Mouse (Mus musculus) hematopoietic stem cell, adult 5-6 weeks (primary cell): ENCODE results near the gene Mfap1b. TPM values are rescaled to one million over a fixed set of nuclear protein-coding genes. Genes with fewer than 3 reads are reported as not detected.

ENCODE experiments used
- ATAC-seq, 2 experiments: fragments of 125-278 bp in 1 of 2; replicated peaks in 1 of 2; 2 replicates each; pipeline ENCODE4 v1.8.0; 2016 to 2017; ENCODE audit warnings: inconsistent platforms in 2 of 2, mild to moderate bottlenecking in 2 of 2, moderate number of reproducible peaks in 2 of 2, low read depth in 1 of 2, moderate TSS enrichment in 1 of 2; ENCODE audit not compliant: low FRiP score in 2 of 2, poor library complexity in 2 of 2, severe bottlenecking in 2 of 2, insufficient read depth in 1 of 2, low TSS enrichment in 1 of 2
- total RNA-seq: library from RNA; stranded (forward); fragments of 172-1452, 232-1000 nt; gene quantifications from 2 replicates; pipeline ENCODE4 v1.2.3, GENCODE M21; 2017

Gene Mfap1b
- total RNA-seq, 1 experiment from 2014 or later = 56.7 TPM

GRCm38 (mm10) chr2:121446506-121446905 lies 27.4 kb downstream of the Mfap1b start:
- no peak for ATAC-seq

- no peak for ATAC-seq
Measured at GRCm38 (mm10) chr2:121445117-121445516, 28.8 kb downstream of the Mfap1b start.

- no peak for ATAC-seq
Measured at GRCm38 (mm10) chr2:121444178-121444577, 29.7 kb downstream of the Mfap1b start, which contains the start of gene Ell3. Gene Ell3 (minus strand): TSS chr2:121444278.

- ATAC-seq = no peak
Measured at GRCm38 (mm10) chr2:121443068-121443349, 30.9 kb downstream of the Mfap1b start.

- peak; percentile 74 to 92 for ATAC-seq
Measured at GRCm38 (mm10) chr2:121442259-121443067, 31.4 kb downstream of the Mfap1b start.

- ATAC-seq = peak in 1 of 2 experiments; percentile 12; a peak in 1 of 4 replicates
Measured at GRCm38 (mm10) chr2:121441800-121442199, 32.1 kb downstream of the Mfap1b start.

- ATAC-seq = no peak
Measured at GRCm38 (mm10) chr2:121440834-121441605, 32.8 kb downstream of the Mfap1b start.

- ATAC-seq = no peak
Measured at GRCm38 (mm10) chr2:121439746-121440145, 34.1 kb downstream of the Mfap1b start.

GRCm38 (mm10) chr2:121434854-121435253 lies 39.0 kb downstream of the Mfap1b start:
- no peak for ATAC-seq

- no peak for ATAC-seq
Measured at GRCm38 (mm10) chr2:121425890-121426289, 48.0 kb downstream of the Mfap1b start.

- no peak for ATAC-seq
Measured at GRCm38 (mm10) chr2:121423166-121423565, 50.7 kb downstream of the Mfap1b start.

GRCm38 (mm10) chr2:121418476-121418875 lies 55.4 kb downstream of the Mfap1b start:
- no peak for ATAC-seq

GRCm38 (mm10) chr2:121416356-121416755 lies 57.5 kb downstream of the Mfap1b start:
- ATAC-seq = no peak

- ATAC-seq = no peak
Measured at GRCm38 (mm10) chr2:121415591-121415990, 58.3 kb downstream of the Mfap1b start.

GRCm38 (mm10) chr2:121415103-121415502 lies 58.8 kb downstream of the Mfap1b start:
- ATAC-seq = no peak

GRCm38 (mm10) chr2:121414139-121414685 lies 59.7 kb downstream of the Mfap1b start:
- 0 out of 4 replicates have a peak, but pooled peaks have one; percentile 6 to 12 for ATAC-seq

GRCm38 (mm10) chr2:121413387-121414042 lies 60.4 kb downstream of the Mfap1b start, which contains the start of the genes Pdia3 and Catsper2:
Gene Pdia3 (plus strand): TSS chr2:121413775.
Gene Catsper2 (minus strand): TSS chr2:121413792.
- ATAC-seq = peak; percentile 86 to 92
